Mouse (Mus musculus): ENCODE results near the gene Bicral.
"Not testable (repeated sequence)": the region's sequence is repeated elsewhere in the genome, so short reads cannot be mapped to it uniquely, and the experiment has no call there.

Gene Bicral

DNA sequence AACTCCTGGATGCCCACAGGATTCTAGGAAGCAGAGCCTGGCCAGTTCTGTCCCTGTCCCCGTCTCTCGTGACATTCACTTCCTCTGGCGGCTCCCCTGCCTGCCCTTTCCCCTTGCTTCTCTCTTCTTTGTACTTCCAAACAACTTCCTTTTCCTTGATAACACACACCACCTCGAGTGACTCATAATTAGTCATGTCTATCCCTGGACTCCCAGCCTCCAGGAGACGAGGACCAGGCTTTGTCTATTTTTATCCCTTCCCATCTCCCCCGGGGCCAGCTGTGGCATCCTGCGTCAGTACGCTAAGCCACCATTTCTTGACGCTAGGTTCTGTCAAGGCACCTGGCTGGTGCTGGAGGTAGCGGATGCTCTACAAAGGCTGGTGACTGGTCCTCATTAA is 15.9 kb upstream of the Bicral start:
- no peak for DNase-seq (ENCODE audit: low spot score)

DNA sequence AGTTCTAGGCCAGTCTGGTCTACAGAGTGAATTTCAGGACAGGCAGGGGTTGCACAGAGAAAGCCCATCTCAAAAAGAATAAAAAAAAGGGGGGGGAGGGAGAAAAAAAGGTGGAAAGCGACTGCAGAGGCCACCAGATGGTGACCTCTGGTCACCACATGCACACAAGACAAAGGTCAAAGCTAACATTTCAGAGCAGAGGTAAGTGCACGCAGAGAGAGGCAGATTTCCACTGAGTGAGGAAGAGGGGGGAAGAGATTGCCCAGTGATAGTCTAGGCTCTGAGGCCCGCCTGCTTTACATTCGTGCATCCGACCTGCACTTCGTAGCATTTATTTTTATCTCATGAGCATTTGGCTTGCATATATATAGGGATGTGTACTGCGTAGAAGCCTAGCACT is 14.5 kb upstream of the Bicral start:
- no peak for DNase-seq (ENCODE audit: low spot score)

DNA sequence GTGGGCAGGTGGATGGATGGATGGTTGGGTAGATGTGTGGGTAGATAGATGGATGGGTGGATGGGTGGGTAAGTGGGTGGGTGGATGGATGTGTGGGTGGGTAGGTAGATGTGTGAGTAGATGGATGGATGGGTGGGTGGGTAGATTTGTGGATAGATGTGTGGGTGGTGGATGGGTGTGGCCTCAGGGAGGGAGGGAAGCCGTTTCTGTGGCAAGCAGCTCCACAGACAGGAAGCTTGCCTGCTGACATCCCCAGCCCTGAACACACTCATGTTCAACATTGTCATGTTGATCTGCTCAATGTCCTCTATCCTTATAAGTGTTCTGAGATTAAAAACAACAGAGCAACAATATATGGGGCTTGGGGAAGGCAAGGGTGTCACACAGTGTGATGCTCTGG is 12.6 kb upstream of the Bicral start:
- no peak for DNase-seq (ENCODE audit: low spot score)

DNA sequence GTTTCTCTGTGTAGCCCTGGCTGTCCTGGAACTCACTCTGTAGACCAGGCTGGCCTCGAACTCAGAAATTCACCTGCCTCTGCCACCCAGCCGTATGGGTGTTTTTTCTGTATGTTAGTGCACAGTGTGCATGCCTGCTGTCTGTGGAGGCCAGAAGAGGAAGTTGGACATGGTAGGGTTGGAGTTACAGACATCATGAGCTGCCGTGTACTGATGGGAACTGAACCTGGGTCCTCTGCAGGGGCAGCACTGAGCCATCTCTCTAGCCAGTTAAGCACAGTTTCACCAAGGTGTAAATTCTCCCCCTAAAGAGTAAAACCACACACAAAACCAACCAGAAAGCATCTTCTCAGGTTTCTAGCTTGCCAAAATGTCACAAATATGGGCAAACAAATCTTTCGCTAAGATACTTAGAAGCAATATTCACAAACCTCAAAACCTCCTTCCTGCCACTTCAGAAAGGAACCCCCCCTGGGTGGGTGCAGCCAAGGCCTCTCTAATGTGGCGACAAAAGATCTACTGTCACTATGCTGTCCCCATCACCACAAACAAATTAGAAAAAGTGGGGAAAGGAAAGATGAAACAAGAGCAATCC is 12.0 kb upstream of the Bicral start:
- no peak for DNase-seq (ENCODE audit: low spot score)

DNA sequence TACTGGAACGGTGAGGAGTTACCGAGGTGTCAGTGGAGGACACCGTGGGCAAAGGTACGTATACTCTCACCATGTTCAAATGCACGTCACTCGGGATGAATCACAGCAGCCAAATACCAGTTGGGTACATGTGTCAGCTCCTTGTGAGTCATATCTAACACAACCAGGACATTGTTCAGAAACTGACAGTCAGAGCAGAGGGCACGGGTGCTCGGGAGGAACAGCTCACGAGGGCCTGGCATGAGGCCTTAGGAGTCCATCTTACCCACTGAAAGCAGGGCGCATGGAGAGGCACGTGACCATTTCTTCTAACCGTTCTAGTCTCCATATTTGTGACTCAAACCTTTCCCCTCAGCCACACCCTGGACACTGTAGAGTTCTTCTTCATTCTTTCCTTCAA is 8.6 kb upstream of the Bicral start:
- DNase-seq (ENCODE audit: low spot score) = peak; percentile 46

DNA sequence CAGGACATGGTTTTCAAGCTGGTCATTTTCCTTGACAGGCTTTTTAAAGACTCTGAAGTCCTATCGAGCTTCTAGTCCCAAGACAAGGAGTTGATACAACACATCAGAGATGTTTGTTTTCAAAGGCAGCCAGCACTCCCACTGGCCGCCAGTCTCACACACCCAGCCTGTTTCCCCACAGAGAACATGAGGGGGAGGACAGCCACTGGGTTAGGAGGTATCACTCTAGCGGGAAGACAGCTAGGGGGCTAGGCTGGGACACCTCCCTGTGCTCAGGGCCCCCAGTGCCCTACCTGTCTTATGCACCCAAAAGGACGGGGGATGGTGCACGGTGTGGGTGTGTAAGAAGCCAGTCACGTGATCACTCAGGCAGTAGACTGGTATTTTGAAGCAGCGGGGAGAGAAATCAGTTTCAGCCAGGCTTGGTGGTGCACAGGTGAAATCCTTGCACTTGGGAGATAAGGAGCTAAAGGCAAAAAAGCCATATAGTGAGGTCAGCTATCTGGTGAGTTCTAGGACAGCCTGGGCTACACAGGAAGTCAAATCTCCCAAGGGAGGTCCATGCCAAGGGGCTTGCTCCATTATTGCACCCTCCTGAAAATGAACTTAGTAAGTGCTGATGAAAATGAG is 6.4 kb upstream of the Bicral start:
- no peak for DNase-seq (ENCODE audit: low spot score)

DNA sequence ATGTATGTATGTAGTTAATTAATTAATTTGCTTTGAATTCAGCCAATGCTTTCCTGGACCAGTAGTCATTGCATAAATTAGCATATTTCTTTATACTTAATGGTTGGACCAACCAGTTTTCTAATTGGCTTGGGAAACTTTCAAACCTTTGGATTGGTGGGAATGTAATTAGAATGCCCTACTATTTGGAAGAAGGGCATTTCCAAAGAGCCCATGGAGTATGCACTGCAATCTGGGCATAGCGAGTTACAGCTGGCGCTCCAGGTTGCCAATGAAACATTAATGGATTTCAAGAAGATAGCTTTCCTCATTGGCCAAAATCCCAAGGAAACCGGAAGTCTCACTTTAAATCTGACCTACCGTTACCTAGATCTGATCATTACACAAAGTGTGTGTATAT is 1.8 kb upstream of the Bicral start:
- DNase-seq (ENCODE audit: low spot score) = no peak

DNA sequence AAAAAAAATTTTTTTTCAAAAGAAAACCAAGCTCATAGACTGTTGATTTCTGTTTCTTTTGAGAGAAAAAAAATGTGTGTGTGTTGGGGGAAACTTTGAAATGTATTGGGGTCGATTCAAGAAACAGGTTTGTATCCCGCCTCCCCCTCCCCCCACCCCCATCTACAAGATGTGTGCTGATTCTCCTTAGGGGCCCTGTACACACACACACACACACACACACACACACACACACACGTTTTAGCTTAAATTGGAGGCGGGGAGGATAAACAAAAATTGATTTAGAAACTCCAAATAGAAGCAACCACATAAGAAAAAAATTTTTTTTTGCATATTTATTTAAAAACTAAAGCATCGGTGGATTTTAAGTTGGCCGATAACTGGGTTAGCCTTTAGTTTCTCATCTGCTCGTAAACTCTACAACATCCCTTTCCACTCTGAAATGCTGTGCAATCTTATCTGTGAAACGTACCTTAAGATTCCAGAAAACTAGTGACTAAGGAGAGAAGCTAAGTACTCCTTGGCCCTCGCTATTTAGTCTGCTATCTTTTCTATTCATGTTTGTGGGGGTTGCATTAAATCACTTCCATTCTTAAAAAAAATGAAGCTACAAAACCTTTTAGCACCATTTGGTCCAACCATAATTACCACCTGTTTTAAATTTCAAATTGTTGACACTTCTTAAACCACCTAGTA is 615 bp upstream of the Bicral start:
- no peak for DNase-seq (ENCODE audit: low spot score)

DNA sequence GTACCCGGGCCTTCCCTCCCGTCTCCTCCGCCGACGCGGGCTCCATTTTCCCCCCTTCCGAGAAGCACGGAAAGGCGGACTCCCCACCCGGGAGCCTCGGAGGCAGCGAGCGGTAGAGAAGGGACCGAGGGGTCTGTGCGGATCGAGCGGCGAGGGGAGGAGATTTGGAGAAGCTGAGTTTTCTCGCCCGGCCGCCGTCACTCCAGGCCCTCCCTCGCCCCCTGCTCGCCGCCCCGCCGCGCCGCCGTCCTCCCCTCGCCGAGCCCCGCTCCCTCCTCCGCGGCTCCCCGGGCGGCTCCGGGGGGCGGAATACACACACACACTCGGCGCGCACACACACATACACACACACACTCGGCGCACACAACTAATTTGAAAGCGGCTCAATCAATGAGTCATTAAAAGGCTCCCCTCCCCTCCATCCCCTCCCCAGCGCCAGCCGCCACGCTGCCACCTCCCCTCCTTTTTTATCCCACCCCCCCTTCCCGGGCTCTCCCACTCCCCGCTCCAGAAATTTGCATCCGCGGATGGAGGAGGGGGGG is 850 bp downstream of the Bicral start:
- DNase-seq (ENCODE audit: low spot score) = peak; percentile 85

DNA sequence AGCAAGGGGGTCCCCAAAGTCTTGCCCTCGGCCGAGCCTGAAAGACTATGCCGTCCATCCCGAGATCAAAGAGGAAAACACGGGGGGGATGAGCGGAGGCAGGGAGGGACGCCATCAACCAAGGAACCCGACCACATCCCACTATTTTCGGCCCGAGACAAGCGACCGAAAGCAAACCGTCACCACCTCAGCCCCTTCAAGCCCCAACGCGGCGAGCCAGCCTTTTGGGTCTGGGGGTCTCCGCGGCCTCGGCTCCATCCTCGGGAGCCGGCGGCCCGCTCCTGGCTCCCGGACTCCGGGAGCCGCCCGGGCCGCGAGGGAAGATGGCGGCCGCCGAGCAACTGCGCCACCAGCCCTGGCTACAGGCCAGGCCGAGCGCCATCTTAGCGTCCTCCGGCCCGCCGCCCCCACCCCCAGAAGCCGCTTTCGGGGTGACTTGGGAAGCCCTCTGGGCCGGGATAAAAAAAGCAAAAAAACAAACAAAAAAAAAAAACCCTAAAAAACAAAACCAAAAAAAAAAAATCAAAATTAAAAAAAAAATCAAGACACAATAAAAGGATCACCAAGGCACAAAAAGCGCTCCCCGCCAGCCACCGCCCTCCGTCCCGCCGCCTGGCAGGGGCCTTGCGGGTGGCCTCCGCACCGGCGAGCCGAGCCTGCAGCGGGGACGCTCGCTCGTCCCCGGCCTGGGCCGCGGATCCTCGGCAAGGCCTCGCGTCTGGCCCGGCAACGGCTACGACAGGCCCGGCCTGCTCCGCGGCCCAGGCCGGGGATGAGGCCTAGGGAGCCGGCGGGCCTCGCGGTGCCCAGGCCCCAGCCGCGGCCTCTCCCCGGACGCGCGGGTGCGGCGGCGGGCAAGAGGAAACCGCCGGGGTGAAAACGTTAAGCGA is 1.6 kb downstream of the Bicral start:
- peak; percentile 74 for DNase-seq (ENCODE audit: low spot score)

DNA sequence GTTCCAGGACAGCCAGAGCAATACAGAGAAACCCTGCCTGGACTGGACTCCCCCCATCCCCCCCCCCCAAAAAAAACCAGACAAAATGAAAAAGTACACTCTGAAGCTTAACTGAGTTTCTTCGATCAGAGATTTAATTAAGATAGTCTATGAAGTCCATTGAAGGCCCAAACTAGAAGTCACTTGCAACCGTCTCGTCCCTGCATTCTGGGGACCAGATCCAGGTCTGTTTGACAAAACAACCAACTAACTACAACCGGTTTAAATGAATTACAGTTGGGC is 2.2 kb downstream of the Bicral start:
- no peak for DNase-seq (ENCODE audit: low spot score)

DNA sequence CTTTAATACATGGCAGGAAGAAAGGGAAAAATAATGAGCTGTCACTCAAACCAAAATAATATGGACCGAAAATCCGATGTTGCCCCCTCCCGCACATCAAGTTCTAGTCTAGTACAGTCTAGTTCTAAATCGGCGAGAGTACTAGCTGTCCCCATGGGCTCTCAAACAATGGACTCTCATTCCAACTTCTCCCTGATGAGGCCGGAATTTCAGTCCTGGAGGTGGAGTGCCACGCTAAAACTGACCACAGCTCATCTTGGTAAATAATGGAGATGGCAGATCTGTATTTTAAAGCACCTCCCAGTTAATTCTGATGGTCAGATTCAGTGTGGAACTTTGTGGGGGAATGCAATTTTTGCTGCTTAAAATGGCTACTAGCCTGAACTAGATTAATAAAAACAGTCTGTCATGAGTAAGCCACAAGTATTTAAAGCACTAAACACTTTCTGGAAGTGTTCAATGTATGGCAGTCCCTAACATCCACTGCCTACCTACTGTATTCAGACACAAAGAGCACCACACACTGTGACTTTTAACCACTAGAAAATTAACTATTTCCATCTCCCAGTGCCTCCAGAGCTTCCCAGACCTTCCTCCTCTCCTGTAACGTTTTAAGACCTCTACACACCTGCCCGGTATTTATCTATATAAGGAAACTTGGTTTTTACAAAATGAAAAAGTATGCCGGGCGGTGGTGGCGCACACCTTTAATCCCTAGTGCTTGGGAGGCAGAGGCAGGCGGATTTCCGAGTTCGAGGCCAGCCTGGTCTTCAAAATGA is 2.8 kb downstream of the Bicral start:
- no peak for DNase-seq (ENCODE audit: low spot score)

DNA sequence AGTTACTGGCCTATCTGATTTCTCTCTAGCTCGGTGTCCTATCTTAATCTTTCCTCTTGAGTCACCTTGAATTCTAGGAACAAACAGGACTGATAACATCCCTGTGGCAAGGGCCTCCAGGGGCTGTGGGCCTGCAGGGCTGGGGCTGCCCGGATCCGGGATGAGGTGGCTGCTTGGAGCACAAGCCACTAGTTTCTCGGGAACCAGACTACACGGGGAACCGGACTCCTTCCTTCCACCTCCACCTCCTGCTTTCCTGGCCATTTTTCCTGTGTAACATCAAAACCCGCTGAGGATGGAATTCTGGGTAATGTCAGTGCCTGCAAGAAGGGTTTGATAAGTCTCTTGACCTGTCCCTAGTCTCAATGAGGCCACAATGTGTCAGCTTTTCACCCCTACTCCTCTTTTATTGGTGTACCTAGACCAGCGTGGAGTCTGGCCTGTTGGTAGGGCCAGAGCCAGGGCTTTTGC is 3.6 kb downstream of the Bicral start:
- no peak for DNase-seq (ENCODE audit: low spot score)

DNA sequence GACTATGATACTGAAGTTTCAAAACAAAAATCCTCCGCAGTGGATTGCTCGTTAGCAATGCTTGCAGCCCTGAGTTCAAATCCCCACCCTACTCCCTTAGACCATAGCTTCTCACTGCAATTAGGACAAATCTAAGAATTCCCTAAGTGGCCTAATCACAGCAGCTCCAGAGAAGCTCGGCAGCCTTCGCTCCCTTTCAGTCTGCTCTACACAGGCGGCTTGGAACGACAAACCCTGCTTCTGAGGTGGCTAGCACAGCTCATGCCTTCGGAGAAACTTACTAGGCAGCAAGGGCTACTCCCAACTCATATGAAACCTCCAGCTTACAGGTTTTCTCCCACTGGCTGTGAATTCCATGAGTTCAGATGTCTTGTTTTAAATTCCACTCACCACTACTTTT is 4.2 kb downstream of the Bicral start:
- DNase-seq (ENCODE audit: low spot score) = no peak

DNA sequence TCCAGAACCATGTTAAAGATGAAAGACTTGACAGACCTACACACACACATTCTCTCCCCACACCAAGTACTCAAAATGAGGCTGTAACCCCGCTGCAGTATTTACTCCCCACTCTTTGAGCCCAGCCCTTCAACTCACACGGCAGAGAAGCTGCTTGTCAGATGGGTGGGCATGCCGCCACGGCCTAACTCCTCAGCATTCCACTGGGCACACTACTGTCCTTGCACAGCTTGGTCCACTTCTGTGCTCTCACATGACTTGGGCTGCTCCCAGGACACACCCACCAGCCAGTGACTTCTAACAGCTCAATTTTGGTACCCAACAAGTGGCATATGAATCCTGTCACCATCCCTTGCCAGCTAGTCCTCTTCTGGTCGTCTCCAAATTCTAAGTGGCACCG is 5.0 kb downstream of the Bicral start:
- peak; percentile 68 for DNase-seq (ENCODE audit: low spot score)

DNA sequence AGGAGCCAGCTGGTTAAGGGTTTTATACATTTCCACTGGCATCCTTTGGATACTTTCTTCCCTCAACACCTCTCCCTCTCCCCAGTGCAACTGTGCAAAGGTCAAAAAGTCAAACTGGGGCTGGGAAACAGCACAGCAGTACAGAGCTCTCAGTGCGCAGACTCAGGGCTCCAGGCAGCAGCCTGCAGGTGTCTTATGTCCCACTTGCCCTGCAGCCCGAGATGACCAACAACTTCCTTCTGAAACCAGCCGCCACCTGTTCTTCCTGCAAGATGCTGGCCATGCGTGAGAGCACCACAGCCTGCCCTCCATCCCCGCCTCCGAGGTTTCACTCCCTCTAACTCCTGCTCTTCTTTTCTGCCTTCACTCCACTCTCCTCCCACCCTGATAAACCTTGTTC is 5.6 kb downstream of the Bicral start:
- no peak for DNase-seq (ENCODE audit: low spot score)

DNA sequence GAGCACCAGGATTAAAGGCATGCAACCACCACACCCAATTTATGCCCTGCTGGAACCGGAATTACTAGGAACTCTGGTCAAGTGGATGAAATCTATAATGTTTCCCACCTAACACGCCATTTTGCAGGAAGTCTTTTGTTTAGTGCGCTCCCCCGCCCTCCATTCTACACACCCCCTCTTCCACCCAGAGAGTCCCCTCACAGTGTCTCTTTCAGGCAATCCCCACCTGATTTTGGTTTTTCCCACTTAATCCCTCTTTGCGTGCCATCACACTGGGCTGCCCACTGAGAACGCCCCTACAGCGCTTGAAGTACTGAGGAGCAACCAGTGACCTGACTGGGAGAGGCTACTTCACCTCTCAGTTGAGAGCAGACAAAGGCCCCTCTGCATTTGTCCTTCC is 11.1 kb downstream of the Bicral start:
- no peak for DNase-seq (ENCODE audit: low spot score)

DNA sequence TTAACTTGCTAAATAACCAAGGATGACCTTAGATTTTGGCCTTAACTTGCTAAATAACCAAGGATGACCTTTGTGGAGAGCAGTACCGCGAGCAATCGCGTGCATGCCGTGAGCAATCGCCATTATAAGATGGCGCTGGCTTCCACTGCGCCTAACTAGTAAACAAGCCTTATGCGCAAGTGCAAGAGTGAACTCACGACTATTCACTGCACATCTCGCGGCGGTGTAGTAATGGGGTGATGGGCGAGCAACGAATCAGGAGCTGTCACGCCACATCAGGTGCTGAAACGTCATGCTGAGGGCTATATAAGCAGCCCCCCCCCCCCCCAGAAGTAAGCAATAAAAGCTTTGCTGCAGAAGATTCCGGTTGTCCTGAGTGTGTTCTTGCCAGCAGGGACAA is 11.7 kb downstream of the Bicral start:
- not testable (repeated sequence) for DNase-seq (ENCODE audit: low spot score)

DNA sequence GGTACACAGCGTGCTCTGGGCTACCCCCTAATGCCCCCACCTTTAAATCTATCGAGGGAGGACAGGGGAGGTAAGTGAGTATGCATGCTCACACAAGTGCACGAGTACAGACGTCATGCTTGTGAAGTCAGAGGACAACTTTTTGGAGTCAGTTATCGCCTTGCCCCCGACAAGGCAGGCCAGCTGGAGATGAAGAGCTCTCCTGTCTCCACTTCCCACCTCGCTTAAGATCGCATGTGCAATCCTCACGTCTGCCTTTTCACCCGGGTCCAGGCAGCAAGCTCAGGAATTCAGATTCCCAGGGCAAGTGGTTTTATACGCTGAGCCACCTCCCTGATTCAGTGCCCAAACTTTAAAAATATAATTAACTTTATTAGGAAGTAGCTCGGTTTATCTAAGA is 13.0 kb downstream of the Bicral start:
- no peak for DNase-seq (ENCODE audit: low spot score)

DNA sequence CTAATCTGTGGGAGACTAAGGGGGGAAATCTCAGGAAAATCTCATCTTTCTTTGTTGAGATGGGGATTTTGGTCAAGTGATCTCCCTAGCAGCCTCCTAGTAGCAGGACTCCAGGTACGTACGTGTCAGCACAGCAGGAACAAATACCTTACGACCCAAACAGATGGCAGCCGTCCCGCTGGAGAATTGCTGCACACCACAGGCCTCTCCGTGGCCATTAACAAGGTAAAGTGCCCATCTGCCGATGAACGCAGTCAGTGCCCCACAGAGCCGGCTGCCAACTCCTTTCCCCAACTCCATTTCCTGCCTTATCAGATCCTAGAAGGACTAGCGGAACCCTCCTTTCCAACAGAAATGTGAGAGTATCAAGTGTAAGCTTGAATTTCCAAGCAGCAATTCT is 13.5 kb downstream of the Bicral start:
- DNase-seq (ENCODE audit: low spot score) = no peak

DNA sequence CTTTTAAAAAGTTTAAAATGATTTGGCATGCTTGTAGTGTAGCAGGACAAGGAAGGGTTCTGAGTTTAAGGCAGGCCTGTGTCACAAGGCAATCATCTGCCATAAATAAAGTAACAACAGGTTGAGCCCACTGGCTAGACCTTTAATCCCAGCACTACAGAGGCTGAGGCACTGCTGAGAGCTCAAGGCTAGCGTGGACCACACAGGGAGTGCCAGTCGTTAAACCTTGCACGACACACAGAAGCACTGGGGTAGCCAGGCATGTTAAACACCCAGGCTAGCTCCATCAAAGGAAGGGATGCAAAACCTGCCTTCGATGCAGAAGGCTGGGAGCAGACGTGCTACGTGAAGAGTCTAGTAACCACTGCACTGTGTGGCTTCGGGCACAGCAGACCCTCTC is 14.6 kb downstream of the Bicral start:
- no peak for DNase-seq (ENCODE audit: low spot score)

DNA sequence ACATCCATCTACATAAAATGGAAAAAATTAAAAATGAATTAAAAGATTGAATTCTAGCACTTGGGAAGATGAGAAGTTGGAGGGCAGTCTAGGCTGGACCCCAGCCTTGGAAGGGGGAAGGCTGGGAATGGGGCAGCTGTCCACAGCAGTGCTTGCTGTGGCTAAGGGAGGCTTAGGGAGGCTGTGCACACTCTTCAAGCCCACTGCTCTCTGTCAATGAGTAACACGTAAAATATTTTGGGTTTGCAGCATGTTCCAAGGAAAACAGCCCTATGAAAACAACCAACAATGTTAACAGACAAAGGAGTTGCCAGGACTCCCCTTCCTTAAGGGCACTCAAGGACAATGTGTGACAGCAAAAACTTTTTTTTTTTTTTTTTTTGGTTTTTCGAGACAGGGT is 15.3 kb downstream of the Bicral start:
- DNase-seq (ENCODE audit: low spot score) = no peak

Measured in layer of hippocampus, adult 11-12 months (tissue).